Mouse (Mus musculus): ENCODE results near the gene Hyal2. TPM values are rescaled to one million over a fixed set of nuclear protein-coding genes. Genes with fewer than 3 reads are reported as not detected.

Gene Hyal2
- polyA plus RNA-seq (2015; fragmentation: Nextera tagmentation; extraction: Ambion mirVana) = 81.0 and 87.9 TPM in 2 replicates

- H3K27ac ChIP-seq = peak within 1 kb of the TSS; percentile 83
- H3K27me3 ChIP-seq (replicated peaks) = no peaks in the 10 kb centered on the region
- peak within 1 kb of the TSS; percentile 72 for H3K4me2 ChIP-seq (replicated peaks)
- peaks cover 20% of the 10 kb centered on the region for H3K36me3 ChIP-seq
- H3K9ac ChIP-seq = peak within 1 kb of the TSS; percentile 69
- H3K4me3 ChIP-seq (replicated peaks) = peak within 1 kb of the TSS; percentile 70
- no peak for ATAC-seq
- H3K9me3 ChIP-seq = no peaks in the 10 kb centered on the region
- H3K4me1 ChIP-seq (replicated peaks) = peaks cover 60% of the 10 kb centered on the region
- WGBS = 12% methylated on average over 17 of the region's 18 CpGs
Observed at GRCm38 (mm10) chr9:107567702-107568319, at the start of gene Hyal2. Hyal2 (plus strand) TSS chr9:107567945.

DNA sequence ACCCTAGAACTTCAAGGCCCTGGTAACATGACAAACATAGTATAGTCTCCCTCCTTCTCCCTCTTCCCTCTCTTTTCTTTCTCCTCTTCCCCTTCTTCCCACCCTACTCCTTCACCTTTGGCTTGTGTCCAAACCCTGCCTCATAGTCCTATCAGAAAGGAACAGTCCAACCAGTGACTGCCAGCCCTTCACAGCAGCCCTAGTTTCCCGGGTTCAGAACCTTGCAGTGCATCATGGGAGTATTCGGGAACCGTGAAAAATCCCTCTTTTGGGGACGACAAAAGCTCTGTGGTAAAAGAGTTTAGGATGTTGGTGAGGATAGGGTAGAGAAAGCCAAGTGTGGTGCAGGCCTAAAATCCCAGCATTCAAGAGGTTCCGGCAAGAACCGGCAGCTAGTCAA, 47.4 kb upstream of the Hyal2 start:
- no peak overlapping the region for H3K4me2 ChIP-seq (replicated peaks)
- no peaks in the 10 kb centered on the region for H3K9me3 ChIP-seq
- peaks cover 4% of the 10 kb centered on the region; the same call in 1 of the 2 replicates for H3K27me3 ChIP-seq (replicated peaks)
- WGBS = 75% methylated on average over 6 of the region's 6 CpGs
- ATAC-seq = no peak
- no peak overlapping the region for H3K4me3 ChIP-seq (replicated peaks)
- peaks cover 21% of the 10 kb centered on the region for H3K4me1 ChIP-seq (replicated peaks)
- H3K36me3 ChIP-seq = no peaks in the 10 kb centered on the region
- no peak overlapping the region for H3K27ac ChIP-seq
- no peak overlapping the region for H3K9ac ChIP-seq

DNA sequence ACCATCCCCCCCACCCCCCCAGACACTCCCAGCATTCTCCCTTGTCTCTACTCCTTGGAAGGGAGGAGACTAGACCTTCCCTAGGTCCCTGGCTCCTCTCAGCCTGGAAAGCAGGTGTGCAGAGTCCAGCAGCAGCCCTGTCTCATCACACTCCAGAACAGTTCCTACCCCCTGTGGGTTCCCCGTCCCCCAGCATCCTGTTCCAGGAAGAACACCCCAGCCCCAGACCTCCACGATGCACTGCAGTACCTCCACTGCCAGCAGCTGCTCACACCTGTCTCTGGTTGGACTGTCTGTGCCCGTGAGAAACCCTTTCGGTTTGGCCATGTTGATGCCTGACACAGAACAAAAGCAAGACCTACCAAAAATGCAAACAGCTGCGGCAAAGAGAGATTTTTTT, 46.6 kb upstream of the Hyal2 start:
- H3K36me3 ChIP-seq = no peaks in the 10 kb centered on the region
- 38% methylated on average over 5 of the region's 5 CpGs for WGBS

DNA sequence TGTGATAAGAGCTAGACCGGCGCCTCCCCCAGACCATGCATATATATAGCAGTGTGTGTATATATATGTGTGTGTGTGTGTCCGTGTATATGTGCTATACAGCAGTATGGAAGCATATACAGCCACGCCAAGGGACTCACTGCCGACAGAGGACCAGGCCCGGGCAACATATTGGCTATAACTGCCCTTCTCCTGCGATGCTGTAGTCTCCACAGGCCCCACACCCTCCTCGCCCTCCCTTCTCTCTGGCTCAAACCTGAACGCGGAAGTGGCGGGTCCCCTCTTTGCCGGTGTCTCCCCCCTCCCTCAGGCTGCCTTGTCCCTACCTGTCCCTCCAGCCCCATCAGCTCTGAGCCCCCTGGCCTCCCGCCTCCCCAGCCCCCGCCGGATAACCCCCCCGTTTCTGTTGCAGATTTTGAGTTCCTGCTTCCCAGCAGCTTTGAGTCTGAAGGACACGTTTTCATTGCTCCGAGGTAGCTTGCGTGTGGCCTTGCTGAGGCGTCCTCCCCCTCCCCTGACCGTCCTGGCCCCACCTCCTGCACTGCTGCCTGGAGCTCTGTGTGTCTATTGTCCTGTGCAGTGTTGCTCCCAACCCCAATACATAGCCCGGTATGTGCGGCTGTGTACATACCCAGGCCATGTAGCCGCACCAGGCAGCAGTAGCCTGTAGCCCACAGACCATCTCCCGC, 45.9 kb upstream of the Hyal2 start:
- Histone ChIP-seq H3K27ac (no peak overlapping the region; the same call in 1 of the 2 replicates), H3K4me2 (replicated peaks) (peak overlapping the region; percentile 62), H3K27me3 (replicated peaks) (peaks cover 7% of the 10 kb centered on the region; the same call in 1 of the 2 replicates), H3K9ac (0 out of 2 replicates have a peak overlapping the region, but pooled peaks have one; percentile 23), H3K4me1 (replicated peaks) (peaks cover 29% of the 10 kb centered on the region), H3K4me3 (replicated peaks) (peak overlapping the region; percentile 11), H3K36me3 (no peaks in the 10 kb centered on the region), H3K9me3 (no peaks in the 10 kb centered on the region)
- 16% methylated on average over 25 of the region's 25 CpGs for WGBS
- ATAC-seq = peak; percentile 56

More for the DNA sequence above, 46.6 kb upstream of the Hyal2 start:
- Histone ChIP-seq H3K9me3 (no peaks in the 10 kb centered on the region), H3K27ac (no peak overlapping the region; the same call in 1 of the 2 replicates), H3K9ac (no peak overlapping the region), H3K4me3 (replicated peaks) (no peak overlapping the region), H3K27me3 (replicated peaks) (peaks cover 4% of the 10 kb centered on the region; the same call in 1 of the 2 replicates), H3K4me1 (replicated peaks) (peaks cover 22% of the 10 kb centered on the region), H3K4me2 (replicated peaks) (peak overlapping the region; percentile 62)
- no peak for ATAC-seq

DNA sequence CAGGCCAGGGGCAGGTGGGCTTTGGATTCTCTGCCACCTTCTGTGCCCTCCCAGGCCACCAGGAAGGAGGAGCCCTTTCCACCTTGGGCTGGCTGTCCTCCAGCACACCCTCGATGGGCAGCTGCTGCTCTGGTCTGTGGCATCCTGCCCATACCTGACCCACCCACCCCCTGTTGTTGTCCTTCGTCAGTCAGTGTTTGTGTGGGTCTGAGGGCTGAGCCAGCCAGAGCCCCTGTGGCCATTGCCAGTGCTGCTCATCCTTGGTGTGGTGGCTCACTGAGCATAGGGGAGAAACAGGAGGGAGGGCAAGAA, 45.4 kb upstream of the Hyal2 start:
- H3K36me3 ChIP-seq = no peaks in the 10 kb centered on the region
- H3K27me3 ChIP-seq (replicated peaks) = peaks cover 7% of the 10 kb centered on the region; the same call in 1 of the 2 replicates
- H3K9me3 ChIP-seq = no peaks in the 10 kb centered on the region
- peak overlapping the region; percentile 11; the same call in 1 of the 2 replicates for H3K4me3 ChIP-seq (replicated peaks)
- peaks cover 33% of the 10 kb centered on the region for H3K4me1 ChIP-seq (replicated peaks)
- peak overlapping the region; percentile 62 for H3K4me2 ChIP-seq (replicated peaks)
- no peak overlapping the region for H3K27ac ChIP-seq
- peak; percentile 1 for ATAC-seq
- H3K9ac ChIP-seq = 0 out of 2 replicates have a peak overlapping the region, but pooled peaks have one; percentile 23
- 28% methylated on average over 2 of the region's 2 CpGs for WGBS

- H3K9ac ChIP-seq = peak overlapping the region; percentile 37; the same call in 1 of the 2 replicates
- peaks cover 28% of the 10 kb centered on the region for H3K4me1 ChIP-seq (replicated peaks)
- H3K4me3 ChIP-seq (replicated peaks) = peak overlapping the region; percentile 39
- peak; percentile 77 for ATAC-seq
- H3K27ac ChIP-seq = no peak overlapping the region
- WGBS = 6% methylated on average over 44 of the region's 44 CpGs
- H3K27me3 ChIP-seq (replicated peaks) = peaks cover 7% of the 10 kb centered on the region
- H3K9me3 ChIP-seq = no peaks in the 10 kb centered on the region
- H3K36me3 ChIP-seq = no peaks in the 10 kb centered on the region
- H3K4me2 ChIP-seq (replicated peaks) = peak overlapping the region; percentile 88
Observed at GRCm38 (mm10) chr9:107526198-107527026, 41.3 kb upstream of the Hyal2 start.

- Histone ChIP-seq H3K9ac (peak within 1 kb of the TSS; percentile 79), H3K4me1 (replicated peaks) (peaks cover 21% of the 10 kb centered on the region), H3K27ac (peak within 1 kb of the TSS; percentile 79), H3K4me2 (replicated peaks) (peak within 1 kb of the TSS; percentile 92), H3K36me3 (peaks cover 10% of the 10 kb centered on the region; the same call in 1 of the 2 replicates), H3K27me3 (replicated peaks) (no peaks in the 10 kb centered on the region), H3K4me3 (replicated peaks) (peak within 1 kb of the TSS; percentile 76), H3K9me3 (no peaks in the 10 kb centered on the region)
- WGBS = under 1% methylated on average over 48 of the region's 48 CpGs
- peak; percentile 98 for ATAC-seq
Observed at GRCm38 (mm10) chr9:107533791-107534407, 33.8 kb upstream of the Hyal2 start, which contains the start of gene Tmem115. Tmem115 (plus strand) TSS chr9:107533945.

DNA sequence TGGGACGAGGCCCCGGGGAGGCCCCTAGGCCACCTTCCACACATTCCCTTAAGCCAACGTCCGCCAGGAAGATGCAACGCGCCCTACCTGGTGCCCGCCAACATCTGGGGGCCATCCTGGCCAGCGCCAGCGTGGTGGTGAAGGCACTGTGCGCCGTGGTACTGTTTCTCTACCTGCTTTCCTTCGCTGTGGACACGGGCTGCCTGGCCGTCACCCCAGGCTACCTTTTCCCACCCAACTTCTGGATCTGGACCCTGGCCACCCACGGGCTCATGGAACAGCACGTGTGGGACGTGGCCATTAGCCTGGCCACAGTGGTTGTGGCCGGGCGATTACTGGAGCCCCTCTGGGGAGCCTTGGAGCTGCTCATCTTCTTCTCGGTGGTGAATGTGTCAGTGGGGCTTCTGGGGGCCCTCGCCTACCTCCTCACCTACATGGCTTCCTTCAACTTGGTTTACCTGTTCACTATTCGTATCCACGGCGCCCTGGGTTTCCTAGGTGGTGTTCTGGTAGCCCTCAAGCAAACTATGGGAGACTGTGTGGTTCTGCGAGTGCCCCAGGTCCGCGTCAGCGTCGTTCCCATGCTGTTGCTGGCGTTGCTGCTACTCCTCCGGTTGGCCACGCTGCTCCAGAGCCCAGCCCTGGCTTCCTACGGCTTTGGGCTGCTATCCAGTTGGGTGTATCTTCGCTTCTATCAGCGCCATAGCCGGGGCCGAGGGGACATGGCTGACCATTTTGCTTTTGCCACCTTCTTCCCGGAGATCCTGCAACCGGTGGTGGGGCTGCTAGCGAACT, 33.1 kb upstream of the Hyal2 start:
- WGBS = under 1% methylated on average over 40 of the region's 40 CpGs
- H3K36me3 ChIP-seq = peaks cover 10% of the 10 kb centered on the region; the same call in 1 of the 2 replicates

GRCm38 (mm10) chr9:107538231-107538630, 29.5 kb upstream of the Hyal2 start:
- H3K27ac ChIP-seq = no peak overlapping the region
- no peaks in the 10 kb centered on the region for H3K9me3 ChIP-seq
- WGBS = 93% methylated on average over 7 of the region's 7 CpGs
- peaks cover 14% of the 10 kb centered on the region; the same call in 1 of the 2 replicates for H3K36me3 ChIP-seq
- H3K4me3 ChIP-seq (replicated peaks) = no peak overlapping the region
- no peaks in the 10 kb centered on the region for H3K27me3 ChIP-seq (replicated peaks)
- no peak overlapping the region for H3K9ac ChIP-seq
- peaks cover 37% of the 10 kb centered on the region for H3K4me1 ChIP-seq (replicated peaks)
- no peak overlapping the region for H3K4me2 ChIP-seq (replicated peaks)
- ATAC-seq = no peak

More for the DNA sequence above, 33.1 kb upstream of the Hyal2 start:
- Histone ChIP-seq H3K4me1 (replicated peaks) (peaks cover 21% of the 10 kb centered on the region), H3K27me3 (replicated peaks) (no peaks in the 10 kb centered on the region), H3K27ac (peak overlapping the region; percentile 79), H3K9ac (peak overlapping the region; percentile 79), H3K4me2 (replicated peaks) (peak overlapping the region; percentile 92), H3K9me3 (no peaks in the 10 kb centered on the region), H3K4me3 (replicated peaks) (peak overlapping the region; percentile 76)
- peak; percentile 3 for ATAC-seq

GRCm38 (mm10) chr9:107538711-107539110, 29.0 kb upstream of the Hyal2 start:
- H3K4me2 ChIP-seq (replicated peaks) = no peak overlapping the region
- no peak overlapping the region for H3K4me3 ChIP-seq (replicated peaks)
- H3K27me3 ChIP-seq (replicated peaks) = no peaks in the 10 kb centered on the region
- H3K27ac ChIP-seq = no peak overlapping the region
- H3K36me3 ChIP-seq = peaks cover 14% of the 10 kb centered on the region; the same call in 1 of the 2 replicates
- no peaks in the 10 kb centered on the region for H3K9me3 ChIP-seq
- WGBS = 89% methylated on average over 3 of the region's 3 CpGs
- peaks cover 37% of the 10 kb centered on the region for H3K4me1 ChIP-seq (replicated peaks)
- ATAC-seq = no peak
- no peak overlapping the region for H3K9ac ChIP-seq

DNA sequence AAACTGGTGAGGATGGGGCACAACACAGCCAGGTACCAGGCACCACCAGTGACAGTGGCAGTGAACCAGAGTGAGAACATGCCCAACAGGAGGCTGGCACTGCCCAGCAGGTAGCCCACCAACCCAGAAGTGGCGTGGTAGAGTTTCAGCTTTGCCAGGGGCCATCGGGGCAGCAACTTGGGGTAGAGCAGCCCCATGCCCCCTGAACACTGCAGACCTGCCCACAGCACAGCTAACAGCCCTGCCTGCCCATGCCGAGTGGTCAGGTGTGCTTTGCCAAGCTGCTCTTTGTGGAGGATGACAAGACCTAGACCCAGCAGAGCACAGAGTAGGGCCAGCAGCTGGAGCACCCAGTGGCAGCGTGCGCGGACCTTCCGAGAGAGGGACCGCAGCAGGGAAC, 27.8 kb upstream of the Hyal2 start:
- WGBS = 93% methylated on average over 8 of the region's 8 CpGs
- Histone ChIP-seq H3K9ac (no peak overlapping the region), H3K36me3 (peaks cover 18% of the 10 kb centered on the region; the same call in 1 of the 2 replicates), H3K27ac (no peak overlapping the region), H3K4me3 (replicated peaks) (no peak overlapping the region), H3K4me1 (replicated peaks) (peaks cover 37% of the 10 kb centered on the region), H3K27me3 (replicated peaks) (no peaks in the 10 kb centered on the region), H3K4me2 (replicated peaks) (no peak overlapping the region), H3K9me3 (no peaks in the 10 kb centered on the region)
- no peak for ATAC-seq

All from intestine, embryonic 15.5 days (tissue).